Mouse (Mus musculus) liver, embryonic 16.5 days (tissue): ENCODE results near the gene Kcnk4. TPM values are rescaled to one million over a fixed set of nuclear protein-coding genes. Genes with fewer than 3 reads are reported as not detected.
"Not testable (repeated sequence)": the region's sequence is repeated elsewhere in the genome, so short reads cannot be mapped to it uniquely, and the experiment has no call there.

Experiments used
- ATAC-seq: fragments of 200-750 bp; cut with Nextera tagmentation; 2 replicates; pipeline ENCODE4 v1.8.0; 2017; ENCODE audit warnings: low read depth, mild to moderate bottlenecking, moderate number of reproducible peaks, moderate library complexity
- H3K27ac ChIP-seq: fragments of 300-500 bp; sonication (generic); 2 replicates; pipeline ENCODE4 v1.5.1; 2014; ENCODE audit warnings: mild to moderate bottlenecking, low read length
- H3K27me3 ChIP-seq: fragments of 300-500 bp; sonication (generic); 2 replicates; pipeline ENCODE4 v1.6.1; 2014; ENCODE audit warnings: low read depth, low read length, mixed read lengths; ENCODE audit not compliant: control insufficient read depth, insufficient read depth
- H3K36me3 ChIP-seq: fragments of 300-500 bp; sonication (generic); 2 replicates; pipeline ENCODE4 v1.6.1; 2014; ENCODE audit warnings: mild to moderate bottlenecking; ENCODE audit not compliant: control insufficient read depth, insufficient read depth
- H3K4me1 ChIP-seq: fragments of 300-500 bp; sonication (generic); 2 replicates; pipeline ENCODE4 v1.6.1; 2014; ENCODE audit warnings: low read depth, low read length, mixed read lengths; ENCODE audit not compliant: control insufficient read depth
- H3K4me2 ChIP-seq: fragments of 300-500 bp; sonication (generic); 2 replicates; pipeline ENCODE4 v1.6.1; 2014; ENCODE audit warnings: low read depth, low read length, mixed read lengths
- H3K4me3 ChIP-seq: fragments of 300-500 bp; sonication (generic); 2 replicates; pipeline ENCODE4 v1.5.1; 2014; ENCODE audit warnings: low read depth, mild to moderate bottlenecking, low read length
- H3K9ac ChIP-seq: fragments of 300-500 bp; sonication (generic); 2 replicates; pipeline ENCODE4 v1.6.1; 2014; ENCODE audit warnings: low read depth, low read length
- H3K9me3 ChIP-seq: fragments of 300-500 bp; sonication (generic); replicated peaks from 2 replicates; pipeline ENCODE4 v1.6.1; 2016; ENCODE audit warnings: low read length; ENCODE audit not compliant: control insufficient read depth
- WGBS: fragments of 180-500 bp; shearing (Covaris S2); extraction: QIAGEN DNeasy Blood & Tissue Kit; methylation state at CpG from one replicate; pipeline ENCODE4 v1.1.7; 2014; ENCODE audit not compliant: insufficient replicate concordance; 5-methylcytosine and 5-hydroxymethylcytosine counted together
- polyA plus RNA-seq: library from polyadenylated mRNA; unstranded; fragments of >200 nt; fragmentation: Nextera tagmentation; extraction: Ambion mirVana; gene quantifications from 2 replicates; pipeline ENCODE4 v1.2.1, GENCODE M21; 2015

Gene Kcnk4
- polyA plus RNA-seq, 1 experiment from 2014 or later: 0.04 TPM

DNA sequence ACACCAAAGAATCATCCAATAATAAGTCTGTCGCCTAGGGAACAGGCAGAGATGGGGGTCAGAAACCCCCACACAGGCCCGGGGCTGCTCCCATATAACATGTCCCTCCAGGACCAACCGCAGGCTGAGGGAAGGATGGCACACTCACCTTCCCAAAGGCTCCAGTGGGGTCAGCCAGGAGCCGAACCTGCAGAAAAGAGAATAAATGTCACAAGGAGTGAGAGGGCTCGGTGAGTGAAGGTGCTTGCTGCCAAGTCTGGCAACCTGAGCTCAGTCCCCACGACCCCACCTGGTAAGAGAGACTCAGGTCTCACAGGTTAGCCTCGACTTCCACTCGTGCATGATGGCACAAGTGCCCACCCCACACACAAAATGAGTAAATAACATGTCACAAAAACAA lies 27.2 kb downstream of the Kcnk4 start:
- H3K9ac ChIP-seq: no peak overlapping the region
- peaks cover 6% of the 10 kb centered on the region for H3K36me3 ChIP-seq
- 72% methylated on average over 8 of the region's 8 CpGs for WGBS
- H3K27me3 ChIP-seq: no peaks in the 10 kb centered on the region
- H3K4me1 ChIP-seq: peaks cover 18% of the 10 kb centered on the region
- no peaks in the 10 kb centered on the region for H3K9me3 ChIP-seq
- H3K4me2 ChIP-seq: 0 out of 2 replicates have a peak overlapping the region, but pooled peaks have one; percentile 4
- no peak for ATAC-seq
- no peak overlapping the region for H3K27ac ChIP-seq
- H3K4me3 ChIP-seq: no peak overlapping the region

- H3K9me3 ChIP-seq: no peaks in the 10 kb centered on the region
- peaks cover 6% of the 10 kb centered on the region for H3K36me3 ChIP-seq
- no peak overlapping the region for H3K4me3 ChIP-seq
- 58% methylated on average over 3 of the region's 3 CpGs for WGBS
- ATAC-seq: no peak
- H3K4me1 ChIP-seq: peaks cover 15% of the 10 kb centered on the region
- no peak overlapping the region for H3K27ac ChIP-seq
- H3K9ac ChIP-seq: no peak overlapping the region
- H3K4me2 ChIP-seq: no peak overlapping the region
- no peaks in the 10 kb centered on the region for H3K27me3 ChIP-seq
These were observed 28.1 kb downstream of the Kcnk4 start for GRCm38 (mm10) chr19:6906199-6906598.

- H3K27ac ChIP-seq: no peak overlapping the region
These were observed 28.7 kb downstream of the Kcnk4 start for GRCm38 (mm10) chr19:6905498-6906159.

GRCm38 (mm10) chr19:6904846-6905245 lies 29.5 kb downstream of the Kcnk4 start:
- H3K27me3 ChIP-seq: no peaks in the 10 kb centered on the region
- H3K36me3 ChIP-seq: peaks cover 6% of the 10 kb centered on the region
- H3K4me1 ChIP-seq: peaks cover 12% of the 10 kb centered on the region
- no peak overlapping the region for H3K27ac ChIP-seq
- 56% methylated on average over 2 of the region's 2 CpGs for WGBS
- no peak overlapping the region for H3K4me3 ChIP-seq
- H3K9me3 ChIP-seq: no peaks in the 10 kb centered on the region
- ATAC-seq: no peak
- H3K9ac ChIP-seq: no peak overlapping the region
- no peak overlapping the region for H3K4me2 ChIP-seq

More at GRCm38 (mm10) chr19:6905498-6906159, 28.7 kb downstream of the Kcnk4 start:
- Histone ChIP-seq H3K4me1 (peaks cover 12% of the 10 kb centered on the region), H3K9ac (no peak overlapping the region), H3K36me3 (peaks cover 6% of the 10 kb centered on the region), H3K27me3 (no peaks in the 10 kb centered on the region), H3K9me3 (no peaks in the 10 kb centered on the region), H3K4me2 (no peak overlapping the region), H3K4me3 (no peak overlapping the region)
- no peak for ATAC-seq
- 76% methylated on average over 11 of the region's 11 CpGs for WGBS

DNA sequence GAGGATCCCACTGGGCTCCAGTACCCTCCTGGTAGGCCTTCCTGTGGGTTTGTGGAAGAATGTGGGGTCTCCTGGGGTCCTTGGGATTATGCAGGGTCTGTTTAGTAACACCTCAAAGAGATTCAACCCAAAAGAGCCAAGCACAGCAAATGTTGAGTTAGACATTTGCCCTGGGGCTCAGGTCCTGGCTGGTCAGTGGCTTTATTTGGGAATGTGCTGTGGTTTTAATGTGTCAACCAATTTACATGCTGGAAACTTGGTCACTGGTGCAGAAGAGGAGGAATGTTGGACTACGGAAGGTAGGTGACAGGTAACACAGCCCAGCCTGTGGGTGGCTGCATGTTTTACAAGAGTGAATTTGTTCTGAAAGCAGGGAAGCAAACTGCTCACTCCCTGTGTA lies 31.3 kb downstream of the Kcnk4 start:
- WGBS: 72% methylated on average over 1 of the region's 1 CpGs
- H3K27ac ChIP-seq: no peak overlapping the region
- H3K27me3 ChIP-seq: no peaks in the 10 kb centered on the region
- peaks cover 2% of the 10 kb centered on the region for H3K4me1 ChIP-seq
- no peak for ATAC-seq
- no peak overlapping the region for H3K4me2 ChIP-seq
- peaks cover 6% of the 10 kb centered on the region for H3K36me3 ChIP-seq
- H3K9ac ChIP-seq: no peak overlapping the region
- H3K4me3 ChIP-seq: no peak overlapping the region
- no peaks in the 10 kb centered on the region for H3K9me3 ChIP-seq

- Histone ChIP-seq H3K4me1 (no peaks in the 10 kb centered on the region), H3K4me2 (no peak overlapping the region), H3K9ac (no peak overlapping the region), H3K27ac (no peak overlapping the region), H3K9me3 (no peaks in the 10 kb centered on the region), H3K4me3 (no peak overlapping the region), H3K36me3 (no peaks in the 10 kb centered on the region), H3K27me3 (no peaks in the 10 kb centered on the region)
- ATAC-seq: no peak
- WGBS: 66% methylated on average over 4 of the region's 4 CpGs
These were observed 34.7 kb downstream of the Kcnk4 start for GRCm38 (mm10) chr19:6899641-6900040.

GRCm38 (mm10) chr19:6895608-6896305 lies 38.6 kb downstream of the Kcnk4 start:
- ATAC-seq, H3K9me3 ChIP-seq, H3K27me3 ChIP-seq, H3K4me1 ChIP-seq, H3K4me3 ChIP-seq, H3K4me2 ChIP-seq, H3K27ac ChIP-seq, H3K36me3 ChIP-seq, H3K9ac ChIP-seq: not testable (repeated sequence)
- 57% methylated on average over 18 of the region's 18 CpGs for WGBS

GRCm38 (mm10) chr19:6893731-6894451 lies 40.4 kb downstream of the Kcnk4 start:
- WGBS: 82% methylated on average over 14 of the region's 14 CpGs

DNA sequence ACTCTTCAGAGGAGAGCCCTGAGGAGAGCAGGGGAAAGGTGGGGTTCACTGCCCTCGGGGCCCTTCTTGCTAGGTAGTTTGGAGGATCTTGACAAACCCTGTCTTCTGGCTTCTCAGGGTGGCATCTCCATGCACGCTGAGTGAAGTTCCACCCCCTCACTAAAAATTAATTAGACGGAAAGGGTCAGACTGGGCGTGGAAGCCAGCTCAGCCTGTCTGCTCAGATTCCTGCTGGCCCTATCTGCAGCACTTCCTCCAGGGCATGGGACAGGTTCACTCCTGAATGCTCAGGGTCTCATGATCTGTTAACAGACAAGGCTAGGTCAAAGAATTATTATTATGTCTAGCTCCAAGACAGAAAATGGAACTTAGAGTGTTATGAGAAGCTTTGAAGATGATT lies 41.8 kb downstream of the Kcnk4 start:
- 51% methylated on average over 4 of the region's 4 CpGs for WGBS
- no peaks in the 10 kb centered on the region for H3K9me3 ChIP-seq
- no peaks in the 10 kb centered on the region for H3K4me1 ChIP-seq
- H3K9ac ChIP-seq: no peak overlapping the region
- H3K27ac ChIP-seq: no peak overlapping the region
- no peak for ATAC-seq
- H3K27me3 ChIP-seq: no peaks in the 10 kb centered on the region
- H3K4me3 ChIP-seq: no peak overlapping the region
- no peaks in the 10 kb centered on the region for H3K36me3 ChIP-seq
- no peak overlapping the region for H3K4me2 ChIP-seq

More at GRCm38 (mm10) chr19:6893731-6894451, 40.4 kb downstream of the Kcnk4 start:
- no peak for ATAC-seq
- Histone ChIP-seq H3K36me3 (no peaks in the 10 kb centered on the region), H3K4me3 (no peak overlapping the region), H3K4me1 (no peaks in the 10 kb centered on the region), H3K27me3 (no peaks in the 10 kb centered on the region), H3K4me2 (no peak overlapping the region), H3K9ac (no peak overlapping the region), H3K27ac (no peak overlapping the region), H3K9me3 (no peaks in the 10 kb centered on the region)
